Mouse (Mus musculus) splenic B cell, adult 2 months (primary cell): ENCODE results near the gene Gm5089.

ENCODE experiments used
- DNase-seq: peaks from one replicate; pipeline ENCODE4 v3.0.0-alpha.2; 2011; ENCODE audit warnings: low read depth, low spot score
- H3K27me3 ChIP-seq: 2 replicates; pipeline ENCODE4 v1.6.1; 2012; ENCODE audit warnings: mild to moderate bottlenecking, low read length, moderate library complexity, mixed read lengths; ENCODE audit not compliant: control insufficient read depth, poor library complexity, insufficient read depth, severe bottlenecking
- H3K36me3 ChIP-seq: 2 replicates; pipeline ENCODE4 v1.6.1; 2012; ENCODE audit warnings: mild to moderate bottlenecking, low read length, moderate library complexity, mixed read lengths; ENCODE audit not compliant: control insufficient read depth, poor library complexity, insufficient read depth, severe bottlenecking

Gm5089 gene

GRCm38 (mm10) chr14:122482081-122483023 lies 31.4 kb upstream of the Gm5089 start:
- no peak for DNase-seq
- H3K27me3 ChIP-seq = peaks cover 4% of the 10 kb centered on the region
- no peaks in the 10 kb centered on the region for H3K36me3 ChIP-seq

GRCm38 (mm10) chr14:122481181-122481580 lies 30.3 kb upstream of the Gm5089 start:
- DNase-seq = no peak
- Histone ChIP-seq H3K36me3 (no peaks in the 10 kb centered on the region), H3K27me3 (peaks cover 4% of the 10 kb centered on the region)

DNA sequence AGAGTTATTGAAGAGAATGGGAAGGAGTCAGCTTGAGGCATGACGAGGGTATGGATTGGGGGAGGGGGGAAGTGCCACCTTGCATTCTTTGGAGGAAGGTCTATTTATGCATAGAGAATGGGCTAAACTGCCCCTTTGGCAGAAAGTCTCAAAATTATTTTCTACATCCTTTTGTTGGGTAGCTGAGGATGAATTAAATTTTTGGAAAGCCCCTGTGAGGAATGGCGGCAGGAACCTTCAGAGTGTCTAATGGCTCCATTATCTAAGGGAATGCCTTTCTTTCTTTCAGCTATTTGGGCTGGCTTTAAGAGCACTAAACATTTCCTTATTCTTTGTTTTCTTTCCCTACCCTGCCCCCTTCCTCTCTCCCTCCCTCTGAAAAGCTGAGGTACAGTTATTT lies 29.4 kb upstream of the Gm5089 start:
- DNase-seq = no peak
- H3K27me3 ChIP-seq = peaks cover 2% of the 10 kb centered on the region; the same call in 1 of the 2 replicates
- H3K36me3 ChIP-seq = no peaks in the 10 kb centered on the region

DNA sequence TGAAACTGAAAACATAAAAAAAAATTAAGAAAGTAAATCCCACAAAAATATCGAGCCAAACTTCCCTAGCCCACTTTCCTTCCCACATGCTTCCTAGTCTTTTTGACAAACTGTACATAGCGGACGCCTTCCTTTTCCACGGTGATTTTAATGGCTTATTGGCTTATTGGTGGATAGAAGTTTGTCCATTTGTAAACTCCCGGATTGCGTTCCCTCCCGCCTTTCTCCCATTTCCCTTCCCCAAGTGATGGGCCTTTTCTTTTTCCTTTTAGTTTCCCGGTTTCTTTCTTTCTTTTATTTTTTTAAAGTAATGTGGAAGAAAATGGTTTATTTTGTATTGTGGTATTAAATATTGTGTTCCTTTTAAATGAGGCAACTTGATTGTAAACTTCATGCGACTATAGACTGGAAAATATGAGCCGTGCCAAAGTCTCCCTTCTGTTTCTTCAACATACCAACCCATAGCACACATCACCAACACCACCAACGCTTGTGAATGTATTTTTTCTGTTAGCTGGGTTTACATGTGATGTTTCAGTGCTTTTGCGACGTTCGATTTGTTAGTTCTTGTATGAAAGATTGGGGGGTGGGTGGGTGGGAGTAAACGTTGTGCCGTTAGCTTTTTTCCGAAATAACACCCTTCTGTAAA lies 28.7 kb upstream of the Gm5089 start:
- DNase-seq = no peak
- Histone ChIP-seq H3K36me3 (no peaks in the 10 kb centered on the region), H3K27me3 (peaks cover 3% of the 10 kb centered on the region; the same call in 1 of the 2 replicates)

GRCm38 (mm10) chr14:122478574-122479011 lies 27.7 kb upstream of the Gm5089 start:
- no peaks in the 10 kb centered on the region for H3K36me3 ChIP-seq
- peaks cover 8% of the 10 kb centered on the region for H3K27me3 ChIP-seq
- peak; percentile 37 for DNase-seq

DNA sequence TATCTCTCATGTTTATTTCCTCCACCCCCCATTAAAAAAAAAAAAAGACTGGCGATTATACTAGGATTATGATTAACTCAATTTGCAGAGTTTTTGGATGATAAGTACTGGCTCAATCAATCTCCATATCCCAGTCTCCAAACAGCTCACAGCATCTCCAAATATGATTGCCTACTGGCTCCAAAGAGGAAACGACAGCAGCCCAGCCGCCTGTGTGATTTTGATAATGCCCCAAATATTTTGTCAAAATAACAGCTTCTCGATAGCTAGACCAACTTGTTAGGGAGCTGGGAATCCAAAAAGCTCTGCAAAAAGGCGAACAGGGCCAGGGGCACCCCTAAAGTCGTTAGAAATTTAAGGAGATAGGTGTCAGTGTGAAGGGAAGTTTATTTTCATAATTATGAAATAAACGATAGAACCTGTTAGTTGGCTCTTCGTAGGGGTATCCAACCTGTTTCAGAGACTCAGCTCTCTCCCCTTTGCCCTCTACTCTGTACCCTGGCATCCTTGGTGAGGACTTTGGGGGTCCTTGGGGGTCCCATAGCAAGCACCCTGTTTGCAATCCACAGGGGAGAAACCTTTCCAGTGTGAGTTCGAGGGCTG lies 27.2 kb upstream of the Gm5089 start:
- Histone ChIP-seq H3K27me3 (peaks cover 10% of the 10 kb centered on the region), H3K36me3 (no peaks in the 10 kb centered on the region)
- DNase-seq = no peak

DNA sequence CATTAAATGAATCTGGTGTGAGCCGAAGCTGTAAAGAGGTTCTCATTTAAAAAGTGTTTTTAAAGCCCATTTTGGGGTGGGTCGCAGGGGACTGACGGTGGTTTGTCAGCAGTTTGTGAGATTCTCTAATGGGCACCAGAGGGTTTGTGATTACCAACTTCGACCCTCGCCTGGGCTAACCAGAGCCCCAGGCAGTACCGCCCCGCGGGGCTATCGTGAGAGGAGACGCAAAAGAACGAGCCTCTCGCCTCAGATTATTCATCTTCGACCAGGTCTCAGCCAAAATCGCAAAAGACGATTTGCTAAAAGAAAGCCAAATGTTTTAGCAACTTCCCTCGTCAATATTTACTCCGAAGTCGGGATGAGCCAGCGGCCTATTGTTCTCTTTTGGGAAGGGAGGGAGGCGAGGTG lies 26.4 kb upstream of the Gm5089 start:
- Histone ChIP-seq H3K27me3 (peaks cover 10% of the 10 kb centered on the region), H3K36me3 (no peaks in the 10 kb centered on the region)
- DNase-seq = no peak

DNA sequence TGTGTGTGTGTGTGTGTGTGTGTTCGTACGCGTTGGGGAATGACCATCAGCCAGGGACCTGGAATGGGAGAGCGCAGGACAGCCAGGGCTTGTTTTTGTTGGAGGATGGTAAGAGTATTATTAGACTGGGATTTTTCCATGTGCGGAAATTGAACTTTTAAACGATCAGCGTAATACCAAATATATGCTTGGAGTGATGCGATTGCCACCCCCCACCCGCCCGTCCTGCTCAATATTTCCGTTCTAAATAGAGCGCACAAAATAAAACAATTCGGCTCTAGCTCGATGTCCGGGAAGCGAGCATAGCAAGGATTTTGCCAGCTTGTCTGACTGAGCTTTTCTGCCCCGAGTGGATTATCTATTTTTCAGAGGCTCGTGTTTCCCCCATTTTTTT lies 25.9 kb upstream of the Gm5089 start:
- Histone ChIP-seq H3K36me3 (no peaks in the 10 kb centered on the region), H3K27me3 (peaks cover 8% of the 10 kb centered on the region; the same call in 1 of the 2 replicates)
- DNase-seq = no peak

DNA sequence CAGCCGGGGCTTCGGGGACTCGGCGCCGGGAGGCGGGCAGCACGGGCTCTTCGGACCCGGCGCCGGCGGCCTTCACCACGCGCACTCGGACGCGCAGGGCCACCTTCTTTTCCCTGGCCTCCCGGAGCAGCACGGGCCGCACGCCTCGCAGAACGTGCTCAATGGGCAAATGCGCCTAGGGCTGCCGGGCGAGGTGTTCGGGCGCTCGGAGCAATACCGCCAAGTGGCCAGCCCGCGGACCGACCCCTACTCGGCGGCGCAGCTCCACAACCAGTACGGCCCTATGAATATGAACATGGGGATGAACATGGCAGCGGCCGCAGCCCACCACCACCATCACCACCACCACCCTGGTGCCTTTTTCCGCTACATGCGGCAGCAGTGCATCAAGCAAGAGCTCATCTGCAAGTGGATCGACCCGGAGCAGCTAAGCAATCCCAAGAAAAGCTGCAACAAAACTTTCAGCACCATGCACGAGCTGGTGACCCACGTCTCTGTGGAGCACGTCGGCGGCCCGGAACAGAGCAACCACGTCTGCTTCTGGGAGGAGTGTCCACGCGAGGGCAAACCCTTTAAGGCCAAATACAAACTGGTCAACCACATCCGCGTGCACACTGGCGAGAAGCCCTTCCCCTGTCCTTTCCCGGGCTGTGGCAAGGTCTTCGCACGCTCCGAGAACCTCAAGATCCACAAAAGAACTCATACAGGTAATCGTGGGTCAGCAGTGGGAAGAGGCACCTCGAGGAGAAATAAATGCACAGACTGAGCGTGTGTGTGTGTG lies 25.3 kb upstream of the Gm5089 start:
- peak; percentile 39 for DNase-seq
- Histone ChIP-seq H3K27me3 (peaks cover 8% of the 10 kb centered on the region; the same call in 1 of the 2 replicates), H3K36me3 (no peaks in the 10 kb centered on the region)

GRCm38 (mm10) chr14:122475557-122476040 lies 24.7 kb upstream of the Gm5089 start:
- peak; percentile 34 for DNase-seq
- Histone ChIP-seq H3K36me3 (no peaks in the 10 kb centered on the region), H3K27me3 (peaks cover 8% of the 10 kb centered on the region; the same call in 1 of the 2 replicates)

GRCm38 (mm10) chr14:122474891-122475556 lies 24.1 kb upstream of the Gm5089 start, which contains the start of gene Zic2:
TSS of gene Zic2 (plus strand) at chr14:122475435.
- Histone ChIP-seq H3K27me3 (peaks cover 8% of the 10 kb centered on the region; the same call in 1 of the 2 replicates), H3K36me3 (no peaks in the 10 kb centered on the region)
- DNase-seq = peak; percentile 49

GRCm38 (mm10) chr14:122474041-122474890 lies 23.4 kb upstream of the Gm5089 start:
- DNase-seq = peak; percentile 37
- Histone ChIP-seq H3K36me3 (no peaks in the 10 kb centered on the region), H3K27me3 (peaks cover 8% of the 10 kb centered on the region; the same call in 1 of the 2 replicates)

GRCm38 (mm10) chr14:122473211-122473751 lies 22.4 kb upstream of the Gm5089 start:
- Histone ChIP-seq H3K27me3 (peaks cover 8% of the 10 kb centered on the region; the same call in 1 of the 2 replicates), H3K36me3 (no peaks in the 10 kb centered on the region)
- DNase-seq = no peak
